Mouse (Mus musculus) limb, embryonic 12.5 days (tissue): Measurements from ENCODE around the gene Cxcl16. TPM values are rescaled to one million over a fixed set of nuclear protein-coding genes. Genes with fewer than 3 reads are reported as not detected.

Experiments
- ATAC-seq: fragments of 200-750 bp; cut with Nextera tagmentation; 2 replicates; pipeline ENCODE4 v1.8.0; 2017; ENCODE audit warnings: low read depth, moderate TSS enrichment; ENCODE audit not compliant: insufficient number of reproducible peaks, insufficient read depth, low FRiP score, low TSS enrichment
- H3K27ac ChIP-seq: fragments of 300-500 bp; sonication (generic); 2 replicates; pipeline ENCODE4 v1.5.1; 2016; ENCODE audit warnings: mild to moderate bottlenecking, moderate library complexity
- H3K27me3 ChIP-seq: fragments of 300-500 bp; sonication (generic); 2 replicates; pipeline ENCODE4 v1.6.1; 2016; ENCODE audit warnings: mild to moderate bottlenecking, moderate library complexity
- H3K36me3 ChIP-seq: fragments of 300-500 bp; sonication (generic); 2 replicates; pipeline ENCODE4 v1.6.1; 2016; ENCODE audit warnings: mild to moderate bottlenecking, moderate library complexity
- H3K4me1 ChIP-seq: fragments of 300-500 bp; sonication (generic); replicated peaks from 2 replicates; pipeline ENCODE4 v1.6.1; 2016
- H3K4me2 ChIP-seq: fragments of 300-500 bp; sonication (generic); 2 replicates; pipeline ENCODE4 v1.6.1; 2016; ENCODE audit warnings: mild to moderate bottlenecking, moderate library complexity
- H3K4me3 ChIP-seq: fragments of 300-500 bp; sonication (generic); replicated peaks from 2 replicates; pipeline ENCODE4 v1.5.1; 2016; ENCODE audit warnings: mild to moderate bottlenecking
- H3K9ac ChIP-seq: fragments of 300-500 bp; sonication (generic); replicated peaks from 2 replicates; pipeline ENCODE4 v1.6.1; 2016; ENCODE audit warnings: mild to moderate bottlenecking, moderate library complexity
- H3K9me3 ChIP-seq: fragments of 300-500 bp; sonication (generic); 2 replicates; pipeline ENCODE4 v1.6.1; 2016; ENCODE audit warnings: mild to moderate bottlenecking, moderate library complexity
- WGBS: fragments of 180-500 bp; shearing (Covaris S2); methylation state at CpG from one replicate; pipeline ENCODE4 v1.1.7; 2016; 5-methylcytosine and 5-hydroxymethylcytosine counted together
- microRNA-seq: library from miRNA; unstranded; fragments of <30 nt; microRNA quantifications from one replicate; pipeline ENCODE4, GENCODE M21; 2017
- polyA plus RNA-seq: library from polyadenylated mRNA; unstranded; fragments of >200 nt; fragmentation: Nextera tagmentation; extraction: Ambion mirVana; gene quantifications from 2 replicates; pipeline ENCODE4 v1.2.1, GENCODE M21; 2016

Cxcl16 gene
- polyA plus RNA-seq, 1 experiment from 2014 or later: 1.9 TPM

GRCm38 (mm10) chr11:70409594-70410296, 50.0 kb downstream of the Cxcl16 start, which contains the start of gene Pelp1:
TSS of gene Pelp1 (minus strand) at chr11:70410031.
- no peaks in the 10 kb centered on the region for H3K9me3 ChIP-seq
- peaks cover 18% of the 10 kb centered on the region for H3K4me1 ChIP-seq
- peak within 1 kb of the TSS; percentile 97 for H3K4me3 ChIP-seq
- ATAC-seq: peak; percentile 97
- H3K36me3 ChIP-seq: peaks cover 16% of the 10 kb centered on the region
- WGBS: under 1% methylated on average over 58 of the region's 59 CpGs
- peak within 1 kb of the TSS; percentile 90 for H3K4me2 ChIP-seq
- H3K27ac ChIP-seq: peak within 1 kb of the TSS; percentile 84
- no peaks in the 10 kb centered on the region for H3K27me3 ChIP-seq
- peak within 1 kb of the TSS; percentile 96 for H3K9ac ChIP-seq

Small RNA genes lying within 50 kb of the gene (microRNA-seq; reads per million reads assigned to microRNA genes)
- not detected for gene Mir7115

Other genes starting within 250 kb of the Cxcl16 start
- 1.5 and 1.8 TPM in 2 replicates for gene Slc16a11, start 247.2 kb downstream of the Cxcl16 start, polyA plus RNA-seq
- gene Slc16a13, start 238.9 kb downstream of the Cxcl16 start, polyA plus RNA-seq: 16.1 and 18.5 TPM in 2 replicates
- gene Bcl6b, start 230.2 kb downstream of the Cxcl16 start, polyA plus RNA-seq: 7.1 and 8.2 TPM in 2 replicates
- 215 and 222 TPM in 2 replicates for gene 0610010K14Rik, start 222.1 kb downstream of the Cxcl16 start, polyA plus RNA-seq
- gene Gm21988, start 220.2 kb downstream of the Cxcl16 start, polyA plus RNA-seq: 9.9 and 10.4 TPM in 2 replicates
- gene Rnasek, start 220.1 kb downstream of the Cxcl16 start, polyA plus RNA-seq: 117 and 118 TPM in 2 replicates
- gene Alox12, start 204.6 kb downstream of the Cxcl16 start, polyA plus RNA-seq: 2.8 and 3.5 TPM in 2 replicates
- not detected in 2 replicates for gene Alox12e, start 137.4 kb downstream of the Cxcl16 start, polyA plus RNA-seq
- gene Alox15, start 108.0 kb downstream of the Cxcl16 start, polyA plus RNA-seq: 0.09 TPM in 1 of 2 replicates, not detected in the other
- gene Pelp1, start 50.0 kb downstream of the Cxcl16 start, polyA plus RNA-seq: 44.7 and 53.5 TPM in 2 replicates
- gene Arrb2, start 27.3 kb downstream of the Cxcl16 start, polyA plus RNA-seq: 18.8 and 19.5 TPM in 2 replicates
- gene Med11, start 8.1 kb downstream of the Cxcl16 start, polyA plus RNA-seq: 43.0 and 44.0 TPM in 2 replicates
- 0.40 and 0.58 TPM in 2 replicates for gene Zmynd15, start 551 bp downstream of the Cxcl16 start, polyA plus RNA-seq
- gene Tm4sf5, start 45.3 kb upstream of the Cxcl16 start, polyA plus RNA-seq: 0.36 and 1.4 TPM in 2 replicates
- 0.66 TPM in 1 of 2 replicates, not detected in the other for gene Vmo1, start 54.6 kb upstream of the Cxcl16 start, polyA plus RNA-seq
- 0.37 and 0.68 TPM in 2 replicates for gene Gltpd2, start 59.2 kb upstream of the Cxcl16 start, polyA plus RNA-seq
- 857 and 867 TPM in 2 replicates for gene Psmb6, start 65.4 kb upstream of the Cxcl16 start, polyA plus RNA-seq
- gene Gm40193, start 73.0 kb upstream of the Cxcl16 start, polyA plus RNA-seq: not detected in 2 replicates
- gene Pld2, start 80.1 kb upstream of the Cxcl16 start, polyA plus RNA-seq: 4.4 and 4.5 TPM in 2 replicates
- 17.6 and 18.4 TPM in 2 replicates for gene Mink1, start 102.9 kb upstream of the Cxcl16 start, polyA plus RNA-seq
- gene 4930544D05Rik, start 155.9 kb upstream of the Cxcl16 start, polyA plus RNA-seq: not detected in 2 replicates
- gene Chrne, start 159.2 kb upstream of the Cxcl16 start, polyA plus RNA-seq: not detected in 2 replicates
- 0.22 and 0.31 TPM in 2 replicates for gene Gp1ba, start 179.1 kb upstream of the Cxcl16 start, polyA plus RNA-seq
- 95.8 and 104 TPM in 2 replicates for gene Rnf167, start 187.3 kb upstream of the Cxcl16 start, polyA plus RNA-seq
- 161 and 163 TPM in 2 replicates for gene Slc25a11, start 187.5 kb upstream of the Cxcl16 start, polyA plus RNA-seq
- gene Pfn1, start 194.7 kb upstream of the Cxcl16 start, polyA plus RNA-seq: 1,494 and 1,514 TPM in 2 replicates
- 34.2 and 38.2 TPM in 2 replicates for gene Eno3, start 197.2 kb upstream of the Cxcl16 start, polyA plus RNA-seq
- 151 TPM in 2 replicates for gene Spag7, start 209.4 kb upstream of the Cxcl16 start, polyA plus RNA-seq
- gene Camta2, start 228.1 kb upstream of the Cxcl16 start, polyA plus RNA-seq: 9.9 and 12.8 TPM in 2 replicates
- gene Inca1, start 240.2 kb upstream of the Cxcl16 start, polyA plus RNA-seq: 1.0 and 1.4 TPM in 2 replicates
- 3.3 and 3.6 TPM in 2 replicates for gene Kif1c, start 240.6 kb upstream of the Cxcl16 start, polyA plus RNA-seq